Mouse (Mus musculus) ovary, adult 18-20 months (tissue): Measurements from ENCODE around the gene Gcgr.

Experiments used
- DNase-seq: peaks from one replicate; pipeline ENCODE4 v3.0.0; 2022; ENCODE audit warnings: low spot score, mixed read lengths

Gene Gcgr

GRCm38 (mm10) chr11:120530085-120530964, at the start of gene Gcgr:
TSS of gene Gcgr (plus strand) at chr11:120530699.
- DNase-seq: no peak

GRCm38 (mm10) chr11:120483448-120483934, 47.0 kb upstream of the Gcgr start:
- DNase-seq: no peak

GRCm38 (mm10) chr11:120484265-120484981, 46.1 kb upstream of the Gcgr start, which contains the start of gene Mrpl12:
TSS of gene Mrpl12 (plus strand) at chr11:120484613.
- DNase-seq: peak; percentile 83

- DNase-seq: no peak
These were observed 45.2 kb upstream of the Gcgr start for GRCm38 (mm10) chr11:120485251-120485650.

GRCm38 (mm10) chr11:120488516-120488915, 42.0 kb upstream of the Gcgr start:
- DNase-seq: no peak

GRCm38 (mm10) chr11:120489054-120489761, 41.3 kb upstream of the Gcgr start:
- DNase-seq: peak; percentile 49

GRCm38 (mm10) chr11:120490291-120491046, 40.0 kb upstream of the Gcgr start:
- no peak for DNase-seq

- DNase-seq: peak; percentile 86
These were observed 39.0 kb upstream of the Gcgr start, which contains the start of gene Slc25a10 for GRCm38 (mm10) chr11:120491317-120492023. TSS of gene Slc25a10 (plus strand) at chr11:120491840.

GRCm38 (mm10) chr11:120492024-120492877, 38.2 kb upstream of the Gcgr start:
- DNase-seq: no peak

GRCm38 (mm10) chr11:120492878-120493203, 37.7 kb upstream of the Gcgr start:
- DNase-seq: no peak

GRCm38 (mm10) chr11:120493351-120493750, 37.1 kb upstream of the Gcgr start:
- no peak for DNase-seq

GRCm38 (mm10) chr11:120493911-120494310, 36.6 kb upstream of the Gcgr start:
- DNase-seq: no peak

- DNase-seq: peak; percentile 78
These were observed 33.1 kb upstream of the Gcgr start for GRCm38 (mm10) chr11:120497436-120497835.

- DNase-seq: no peak
These were observed 32.3 kb upstream of the Gcgr start for GRCm38 (mm10) chr11:120498226-120498625.

- no peak for DNase-seq
These were observed 31.6 kb upstream of the Gcgr start for GRCm38 (mm10) chr11:120498891-120499290.

GRCm38 (mm10) chr11:120499894-120500293, 30.6 kb upstream of the Gcgr start:
- no peak for DNase-seq

GRCm38 (mm10) chr11:120500357-120500756, 30.1 kb upstream of the Gcgr start:
- no peak for DNase-seq

- no peak for DNase-seq
These were observed 29.5 kb upstream of the Gcgr start for GRCm38 (mm10) chr11:120501018-120501417.

GRCm38 (mm10) chr11:120501701-120502100, 28.8 kb upstream of the Gcgr start:
- DNase-seq: no peak

- DNase-seq: no peak
These were observed 24.8 kb upstream of the Gcgr start for GRCm38 (mm10) chr11:120505661-120506060.
